Mouse (Mus musculus): ENCODE results near the gene Slamf1.
"Not testable (repeated sequence)": the region's sequence is repeated elsewhere in the genome, so short reads cannot be mapped to it uniquely, and the experiment has no call there.

Slamf1 gene

DNA sequence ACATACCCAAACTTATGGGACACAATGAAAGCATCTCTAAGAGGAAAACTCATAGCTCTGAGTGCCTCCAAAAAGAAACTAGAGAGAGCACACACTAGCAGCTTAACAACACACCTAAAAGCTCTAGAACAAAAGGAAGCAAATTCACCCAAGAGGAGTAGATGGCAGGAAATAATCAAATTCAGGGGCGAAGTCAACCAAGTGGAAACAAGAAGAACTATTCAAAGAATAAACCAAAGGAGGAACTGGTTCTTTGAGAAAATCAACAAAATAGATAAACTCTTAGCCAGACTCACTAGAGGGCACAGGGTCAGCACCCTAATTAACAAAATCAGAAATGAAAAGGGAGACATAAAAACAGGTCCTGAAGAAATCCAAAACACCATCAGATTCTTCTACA lies 44.1 kb downstream of the Slamf1 start:
- DNase-seq = not testable (repeated sequence)

DNA sequence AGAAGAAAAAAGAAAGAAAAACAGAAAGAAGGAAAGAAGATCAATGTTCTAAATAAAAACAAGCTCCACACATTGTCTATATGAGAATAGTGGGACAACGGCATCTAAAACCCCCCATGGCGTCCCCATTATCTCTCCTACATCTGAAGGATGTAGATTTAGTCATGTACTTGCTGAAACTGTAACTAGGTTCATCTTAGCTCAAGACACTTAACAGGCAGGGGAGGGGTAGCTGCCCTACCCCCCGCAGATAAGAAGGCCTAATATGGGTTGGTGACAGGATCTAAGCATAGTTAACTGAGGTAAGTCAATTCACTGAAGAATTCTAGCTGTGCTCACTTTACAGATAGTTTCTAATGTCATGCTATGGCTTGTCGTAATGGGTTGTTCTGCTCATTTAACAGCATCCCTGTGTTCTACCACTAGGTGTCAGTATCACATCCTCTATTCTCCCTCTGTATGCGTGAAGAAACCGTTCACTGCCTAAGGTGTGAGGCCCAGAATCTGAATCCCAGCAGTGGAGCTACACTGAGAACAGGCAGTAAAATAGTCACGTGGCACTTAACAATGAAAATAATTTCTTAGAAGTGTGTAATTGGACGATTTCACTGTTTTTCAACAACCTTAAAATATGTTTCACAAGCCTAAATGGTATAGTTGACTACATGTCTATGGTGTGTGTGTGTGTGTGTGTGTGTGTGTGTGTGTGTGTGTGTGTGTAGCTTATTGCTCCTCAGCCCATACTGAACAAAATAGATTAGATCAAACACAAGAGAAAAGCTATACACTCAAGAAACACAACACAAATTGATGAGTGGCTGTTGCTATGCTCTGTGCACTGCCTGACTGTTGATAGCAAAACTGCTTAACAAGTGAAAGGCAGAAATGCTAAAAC lies 48.9 kb downstream of the Slamf1 start:
- no peak for DNase-seq

DNA sequence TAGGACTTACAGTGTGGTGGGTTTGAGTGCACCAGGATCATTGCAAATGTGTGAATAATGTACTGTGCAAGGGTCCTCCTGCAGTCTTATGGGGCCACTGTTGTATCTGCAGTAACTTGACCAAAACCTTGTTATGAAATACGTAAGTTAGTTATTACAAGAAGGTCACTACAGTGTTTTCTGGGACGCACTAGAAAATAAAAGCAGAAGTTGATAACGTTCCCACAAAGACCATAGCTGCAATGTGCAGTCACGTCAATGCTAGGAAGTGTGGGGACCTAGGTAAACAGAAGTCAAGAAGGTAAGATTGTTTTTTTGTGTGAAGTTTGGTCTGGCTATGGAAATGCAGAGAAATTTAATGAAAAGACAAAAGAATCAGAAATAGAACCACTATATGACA lies 50.1 kb downstream of the Slamf1 start:
- DNase-seq = no peak

DNA sequence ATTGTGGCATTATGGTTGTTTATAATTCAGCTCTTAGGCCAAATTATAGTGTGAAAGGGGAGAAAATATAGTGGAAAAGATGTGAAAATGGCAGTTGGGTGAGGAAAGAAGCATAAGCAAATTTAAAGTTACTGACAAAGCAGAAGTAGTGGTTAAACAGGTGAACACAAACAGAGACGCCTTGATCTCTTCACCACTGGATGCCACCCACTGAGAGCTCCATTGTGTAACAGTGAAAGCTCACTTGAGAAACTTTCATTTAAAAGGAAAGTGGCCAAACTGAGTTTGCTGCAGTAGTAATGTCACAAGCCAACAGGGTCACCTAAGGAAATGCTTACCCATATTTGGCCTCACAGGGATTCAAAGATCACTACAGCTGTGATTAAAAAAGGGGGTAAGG lies 54.4 kb downstream of the Slamf1 start:
- no peak for DNase-seq

DNA sequence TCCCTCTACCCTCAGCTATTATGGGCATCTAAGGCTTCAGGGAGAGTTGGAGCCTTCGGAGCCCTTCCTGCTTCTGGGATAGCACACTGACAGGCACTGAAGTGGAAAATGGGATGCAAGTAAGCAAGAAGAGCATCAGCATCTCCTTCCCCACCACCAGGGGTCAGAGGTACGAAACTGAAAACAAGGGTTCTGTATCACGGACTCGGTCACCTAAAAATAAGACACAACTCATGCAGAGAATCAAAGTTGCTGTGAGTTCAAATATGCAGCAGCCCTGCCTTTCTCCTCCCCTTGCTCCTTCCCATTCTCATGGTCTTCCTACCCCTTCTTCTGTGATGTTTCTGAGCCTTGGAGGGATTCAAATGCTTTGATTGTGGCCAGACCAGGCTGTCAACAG lies 58.5 kb downstream of the Slamf1 start:
- DNase-seq = no peak

DNA sequence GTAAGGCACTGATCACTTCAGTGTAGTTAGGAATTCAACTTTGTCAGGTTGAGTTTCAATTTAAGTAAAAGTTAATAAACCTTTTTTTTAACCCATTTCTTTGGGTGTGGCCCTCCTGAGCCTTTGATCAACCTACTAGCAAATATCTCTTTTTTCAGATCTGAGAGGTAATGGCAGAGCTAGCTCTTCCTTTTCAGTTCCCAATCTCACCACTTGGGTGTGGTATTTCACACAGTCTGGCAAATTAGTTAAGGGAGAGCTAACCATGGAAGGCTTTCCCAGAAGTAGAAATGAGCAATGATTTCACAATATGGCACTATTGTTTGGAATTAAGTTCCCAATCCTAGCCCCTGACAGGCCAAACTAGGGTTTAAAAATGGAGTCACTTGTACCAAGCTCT lies 59.2 kb downstream of the Slamf1 start:
- DNase-seq = no peak

DNA sequence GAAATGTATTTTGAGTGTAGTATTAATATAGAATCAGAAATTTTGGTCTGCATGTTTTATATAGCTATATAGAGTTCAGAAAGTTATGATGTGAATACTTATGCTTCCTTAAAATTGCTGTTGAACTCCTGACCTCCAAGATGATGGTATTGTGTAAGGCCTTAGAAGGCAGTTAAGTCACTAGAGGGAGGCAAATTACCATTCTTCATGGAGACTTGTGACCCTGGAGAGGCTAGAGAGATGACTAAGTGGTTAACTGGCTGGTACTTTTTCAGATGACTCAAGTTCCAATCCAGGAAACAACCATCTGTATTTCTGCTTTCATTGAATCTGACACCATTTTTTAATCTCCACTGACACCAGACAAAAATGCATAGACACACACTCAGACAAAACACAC lies 60.7 kb downstream of the Slamf1 start:
- DNase-seq = no peak

DNA sequence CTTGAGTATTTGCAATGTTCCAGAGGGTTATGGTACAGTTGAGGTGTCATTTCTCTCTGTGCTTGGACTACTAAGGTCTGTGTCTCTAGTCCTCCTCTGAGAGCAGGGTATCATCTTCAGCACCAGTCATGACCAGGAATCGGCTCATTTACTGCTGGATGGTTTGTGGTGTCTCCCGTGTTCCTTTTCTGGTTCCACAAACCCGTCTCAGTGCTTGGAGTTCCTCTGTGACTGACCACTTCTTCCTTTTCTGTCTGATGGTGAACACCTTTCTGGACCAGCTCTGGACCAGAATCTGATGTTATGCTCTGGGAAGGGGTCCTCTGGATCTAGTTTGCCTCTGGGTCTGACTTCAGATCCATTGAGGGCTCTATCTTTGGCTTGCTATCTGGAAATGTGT lies 72.6 kb downstream of the Slamf1 start, which contains the start of gene Cd84:
Gene Cd84 (plus strand): TSS at position 210 of the 400 bp plus-strand sequence.
- no peak for DNase-seq

DNA sequence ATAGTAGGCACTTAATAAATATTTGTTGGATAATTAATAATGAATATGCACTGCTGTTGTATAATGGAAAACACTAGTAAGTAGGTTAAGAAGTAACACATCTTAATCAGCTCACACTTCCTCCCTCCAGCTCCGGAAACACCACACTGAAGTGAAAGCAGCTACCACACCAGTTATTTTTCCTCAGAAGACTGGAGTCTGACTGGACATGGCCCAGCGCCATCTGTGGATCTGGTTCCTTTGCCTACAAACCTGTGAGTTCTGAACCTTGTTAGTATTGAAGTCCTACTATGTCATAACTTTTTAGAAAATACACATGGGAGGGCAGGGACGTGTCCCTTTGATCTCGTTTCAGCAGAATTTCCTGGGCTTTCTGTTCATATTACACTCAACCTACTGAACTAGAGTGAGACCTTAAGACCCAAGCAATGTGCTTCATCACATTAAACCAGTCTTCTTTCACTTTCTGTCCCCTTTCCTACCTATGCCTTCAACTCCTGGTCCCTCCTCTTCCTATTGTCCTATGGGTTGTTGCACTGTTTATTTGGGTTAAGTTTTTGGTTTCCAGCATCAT lies 73.6 kb downstream of the Slamf1 start:
- DNase-seq = no peak

DNA sequence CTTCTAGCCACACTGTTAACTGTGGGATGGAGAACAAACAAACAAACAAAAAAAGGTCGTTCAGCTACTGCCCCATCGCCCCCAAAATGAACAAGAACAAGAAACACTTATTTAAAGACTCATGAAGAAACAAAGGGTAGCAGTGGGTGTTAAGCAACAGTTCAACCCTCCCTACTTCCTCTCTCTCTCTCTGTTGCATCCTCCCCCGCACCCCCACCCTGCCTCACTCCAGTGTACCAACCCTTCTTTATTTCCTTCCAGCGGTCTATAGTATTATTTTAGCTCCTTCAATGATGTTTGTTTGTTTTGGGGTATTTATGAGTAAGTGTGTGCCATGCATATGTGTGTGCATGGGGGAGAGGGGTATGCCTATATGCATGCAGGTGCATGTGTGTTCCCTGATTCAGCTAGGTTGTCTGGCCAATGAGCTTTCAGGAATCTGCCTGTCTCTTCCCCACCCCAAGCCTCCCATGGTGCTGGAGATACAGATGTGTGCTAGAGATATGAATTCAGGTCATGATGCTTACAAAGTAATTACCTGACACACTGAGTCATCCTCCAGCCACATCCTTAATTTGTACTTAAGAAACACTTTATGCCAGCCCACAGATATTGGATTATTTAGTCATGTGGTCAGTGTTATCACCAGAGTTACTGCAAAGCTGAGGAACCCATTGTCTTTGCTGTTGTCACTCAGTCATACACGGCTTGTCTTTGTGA lies 78.3 kb downstream of the Slamf1 start:
- no peak for DNase-seq

DNA sequence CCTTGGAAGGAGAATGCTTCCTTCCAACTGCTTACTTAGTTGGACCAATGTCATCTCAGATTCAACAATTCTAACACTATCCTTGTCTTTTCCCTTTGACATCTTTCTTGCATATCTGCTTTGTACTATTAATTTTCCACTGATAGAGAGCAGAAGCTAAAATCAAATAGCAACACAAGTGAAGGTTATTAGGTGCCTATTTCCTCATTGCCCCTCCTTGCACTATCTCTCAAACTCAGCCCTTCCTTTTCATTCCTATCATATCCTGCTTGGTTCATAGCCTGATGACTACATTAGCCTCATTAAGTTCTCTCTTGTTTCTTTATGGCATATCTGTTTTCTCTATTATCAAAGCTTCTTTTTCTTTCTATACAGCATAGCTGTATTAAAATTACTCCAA lies 81.3 kb downstream of the Slamf1 start:
- no peak for DNase-seq

DNA sequence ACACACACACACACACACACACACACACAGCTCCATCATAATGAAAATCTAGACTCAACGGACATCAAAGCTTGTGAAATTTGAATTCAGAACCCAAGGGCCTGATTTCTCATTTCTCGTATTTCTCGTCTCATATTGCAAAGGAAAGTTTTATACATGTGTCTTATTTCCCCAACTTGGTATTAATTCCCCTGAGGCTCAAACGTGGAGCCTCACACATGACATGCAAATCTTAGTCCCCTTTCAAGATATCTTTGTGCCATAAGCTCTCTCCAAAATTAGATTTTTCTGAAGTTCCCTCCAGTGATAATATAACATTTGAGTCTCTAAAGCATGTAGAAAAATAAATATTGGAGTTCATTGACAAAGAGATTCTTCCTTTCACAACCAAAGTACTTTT lies 81.8 kb downstream of the Slamf1 start:
- no peak for DNase-seq

DNA sequence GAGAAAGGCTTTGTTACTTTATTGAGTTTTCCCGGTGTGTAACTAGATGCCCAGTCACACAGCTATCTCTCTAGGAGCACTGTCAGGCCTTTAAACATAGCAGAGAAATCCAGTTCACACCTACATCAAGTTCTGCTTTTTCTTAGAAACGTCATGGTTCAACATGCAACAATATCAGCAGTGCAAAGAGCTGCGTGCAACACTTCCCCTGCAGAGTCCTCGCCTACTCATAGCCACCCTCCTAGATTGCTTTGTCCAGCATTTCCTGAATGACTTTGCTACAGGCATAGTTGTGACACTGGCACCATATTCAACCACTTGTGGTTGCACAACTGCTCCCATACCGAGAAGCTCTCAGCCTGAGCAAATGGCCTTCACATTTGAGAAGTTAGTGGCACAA lies 82.5 kb downstream of the Slamf1 start:
- no peak for DNase-seq
